Mouse (Mus musculus) urinary bladder, adult 2 months (tissue): ENCODE results near the gene Naalad2. TPM values are rescaled to one million over a fixed set of nuclear protein-coding genes. Genes with fewer than 3 reads are reported as not detected.
A peak's percentile ranks its signal among the peaks of the same experiment; 100 is the strongest.
"Not testable (repeated sequence)": the region's sequence is repeated elsewhere in the genome, so short reads cannot be mapped to it uniquely, and the experiment has no call there.

Experiments used
- DNase-seq: peaks from one replicate; pipeline ENCODE4 v3.0.0; 2022; ENCODE audit warnings: low spot score
- polyA plus RNA-seq: library from polyadenylated mRNA; depleted of rRNA; stranded (reverse); fragments of >200 nt; gene quantifications from 2 replicates; pipeline ENCODE4 v1.2.3, GENCODE M21; 2012; rRNA removed

Naalad2 gene
- polyA plus RNA-seq, result 12.8 and 13.7 TPM in 2 replicates

DNA sequence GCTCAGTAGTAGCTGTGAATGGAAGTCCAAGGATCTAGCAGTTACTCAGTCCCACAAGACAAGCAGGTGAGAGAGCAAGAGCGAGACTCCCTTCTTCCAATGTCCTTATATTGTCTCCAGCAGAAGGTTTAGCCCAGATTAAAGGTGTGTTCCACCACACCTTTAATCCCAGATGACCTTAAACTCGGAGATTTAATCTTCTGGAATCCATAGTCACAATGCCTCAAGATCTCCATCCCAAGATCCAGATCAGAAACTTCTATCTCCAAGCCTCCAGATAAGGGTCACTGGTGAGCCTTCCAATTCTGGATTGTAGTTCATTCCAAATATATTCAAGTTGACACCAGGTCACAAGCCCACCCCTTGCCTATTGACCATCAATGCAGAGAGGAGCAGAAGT, at the start of gene Naalad2:
TSS of gene Naalad2 (minus strand) at position 101 of the 400 bp plus-strand sequence.
- DNase-seq, result not testable (repeated sequence)

DNA sequence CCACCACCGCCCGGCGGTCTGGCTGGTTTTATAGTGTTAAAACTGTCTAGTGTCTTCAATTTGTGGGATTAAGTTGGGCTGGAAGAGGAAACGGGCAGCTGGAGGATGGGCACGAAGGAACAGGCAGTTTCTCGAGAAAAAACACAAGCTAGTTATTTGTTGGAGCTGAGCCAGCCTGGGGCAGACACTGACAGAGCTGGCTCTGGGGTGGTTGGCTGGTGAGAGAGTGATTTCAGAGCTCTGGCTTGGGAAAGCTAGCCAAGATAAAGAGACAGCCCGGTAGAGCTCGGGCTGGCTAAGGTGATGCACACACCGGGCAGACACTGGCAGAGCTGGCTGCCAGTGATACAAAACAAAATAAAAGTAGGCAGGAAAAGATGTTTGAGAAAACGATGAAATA, 28.9 kb upstream of the Naalad2 start:
- DNase-seq, result no peak

DNA sequence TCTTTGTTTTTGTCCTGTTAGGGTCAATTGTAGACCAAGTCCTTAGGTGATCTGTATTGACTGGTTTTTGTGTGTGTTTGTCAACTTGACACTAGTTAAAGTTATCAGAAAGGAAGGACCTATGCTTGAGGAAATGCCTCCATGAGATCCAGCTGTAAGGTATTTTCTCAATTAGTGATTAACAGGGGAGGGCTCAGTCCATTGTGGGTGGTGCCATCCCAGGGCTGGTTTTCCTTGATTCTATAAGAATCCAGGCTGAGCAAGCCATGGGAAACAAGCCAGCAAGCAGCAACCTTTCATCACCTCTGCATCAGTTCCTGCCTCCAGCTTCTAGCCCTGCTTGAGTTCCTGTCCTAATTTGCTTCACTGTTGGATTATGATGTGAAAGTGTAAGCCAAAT, 27.6 kb upstream of the Naalad2 start, which contains the start of gene Mbd3l2:
TSS of gene Mbd3l2 (plus strand) at position 301 of the 400 bp plus-strand sequence.
- DNase-seq, result no peak

DNA sequence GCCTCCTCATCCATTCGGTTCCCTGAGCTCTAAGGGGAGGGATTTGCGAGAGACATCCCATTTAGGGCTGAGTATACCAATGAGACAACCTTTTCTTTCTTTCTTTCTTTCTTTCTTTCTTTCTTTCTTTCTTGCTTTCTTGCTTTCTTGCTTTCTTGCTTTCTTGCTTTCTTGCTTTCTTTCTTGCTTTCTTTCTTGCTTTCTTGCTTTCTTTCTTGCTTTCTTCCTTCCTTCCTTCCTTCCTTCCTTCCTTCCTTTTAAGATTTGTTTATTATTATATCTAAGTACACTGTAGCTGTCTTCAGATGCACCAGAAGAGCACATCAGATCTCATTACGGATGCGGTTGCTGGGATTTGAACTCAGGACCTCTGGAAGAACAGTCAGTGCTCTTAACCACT, 9.6 kb upstream of the Naalad2 start:
- DNase-seq, result not testable (repeated sequence)

DNA sequence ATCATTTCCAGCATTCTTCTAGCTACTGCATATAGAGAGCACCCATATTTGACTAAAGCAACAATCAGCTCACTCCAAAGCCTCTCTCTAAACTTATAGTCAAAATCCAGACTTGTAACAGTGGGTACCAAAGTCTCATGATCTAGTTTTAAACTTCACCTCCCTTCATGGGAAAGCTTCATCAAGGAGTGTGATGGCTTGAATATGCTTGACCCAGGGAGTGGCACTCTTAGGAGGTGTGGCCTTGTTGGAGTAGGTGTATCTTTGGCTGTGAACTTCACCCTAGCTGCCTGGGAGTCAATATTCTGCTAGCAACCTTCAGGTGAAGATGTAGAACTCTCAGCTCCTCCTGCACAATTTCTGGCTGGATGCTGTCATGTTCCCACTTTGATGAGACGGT, 1.3 kb upstream of the Naalad2 start, which contains the start of gene Ubtfl1:
TSS of gene Ubtfl1 (plus strand) at position 301 of the 400 bp plus-strand sequence.
- DNase-seq, result no peak

DNA sequence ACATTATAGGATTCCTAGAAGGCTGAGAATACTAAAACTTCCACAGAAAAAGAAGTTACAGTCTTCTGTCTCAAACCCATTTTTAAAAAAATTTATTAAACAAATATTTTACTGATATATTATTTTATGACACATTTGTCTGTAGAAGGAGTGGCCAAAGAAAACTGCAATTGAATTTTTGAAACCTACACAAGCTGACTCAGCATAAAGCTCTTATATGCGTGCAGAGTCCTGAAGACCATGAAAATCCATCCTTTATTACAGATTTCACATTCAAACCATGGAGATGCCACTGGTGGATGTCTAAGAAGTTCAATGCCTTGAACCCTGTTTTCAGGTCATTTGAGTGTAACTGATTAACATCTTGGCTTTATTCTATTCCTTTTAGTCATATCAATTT, 3.2 kb downstream of the Naalad2 start:
- no peak for DNase-seq

DNA sequence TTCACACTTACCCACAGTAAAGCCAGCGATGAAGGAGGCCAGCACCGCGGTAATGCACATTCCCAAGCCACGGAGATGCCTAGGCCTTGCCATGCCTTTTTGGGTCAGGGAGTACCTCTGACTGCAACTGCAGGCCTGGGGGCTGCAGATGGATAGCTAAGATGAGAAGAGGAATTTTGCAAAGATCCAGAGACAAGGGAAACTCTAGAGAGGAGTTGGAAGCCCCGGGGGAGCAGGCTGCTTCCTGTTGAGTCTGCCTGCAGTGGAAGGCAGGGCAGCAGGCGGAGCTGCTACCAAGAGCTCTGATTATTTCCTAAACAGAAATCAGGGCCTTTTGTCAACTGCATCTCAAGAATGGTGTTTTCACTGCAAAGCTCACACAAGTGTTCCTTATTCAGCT, 17.0 kb downstream of the Naalad2 start:
- no peak for DNase-seq

DNA sequence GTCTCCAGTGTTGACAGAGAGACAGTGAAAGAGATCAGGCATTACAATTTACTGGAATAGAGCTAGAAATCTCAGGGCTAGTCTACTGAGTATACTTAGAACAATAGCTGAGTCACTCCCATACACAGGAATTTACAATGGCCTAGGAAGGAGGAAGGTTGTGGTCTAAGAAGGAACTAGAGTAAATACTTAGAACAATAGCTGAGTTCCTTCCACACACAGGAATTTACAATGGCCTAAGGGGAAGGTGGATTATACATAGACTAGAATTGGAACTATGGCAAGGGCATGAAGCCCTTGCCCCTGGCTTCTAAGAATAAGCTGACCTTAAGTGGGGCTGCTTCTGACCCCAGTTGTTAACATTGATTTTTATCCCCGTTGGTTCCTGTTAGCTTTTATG, 29.8 kb downstream of the Naalad2 start:
- not testable (repeated sequence) for DNase-seq

DNA sequence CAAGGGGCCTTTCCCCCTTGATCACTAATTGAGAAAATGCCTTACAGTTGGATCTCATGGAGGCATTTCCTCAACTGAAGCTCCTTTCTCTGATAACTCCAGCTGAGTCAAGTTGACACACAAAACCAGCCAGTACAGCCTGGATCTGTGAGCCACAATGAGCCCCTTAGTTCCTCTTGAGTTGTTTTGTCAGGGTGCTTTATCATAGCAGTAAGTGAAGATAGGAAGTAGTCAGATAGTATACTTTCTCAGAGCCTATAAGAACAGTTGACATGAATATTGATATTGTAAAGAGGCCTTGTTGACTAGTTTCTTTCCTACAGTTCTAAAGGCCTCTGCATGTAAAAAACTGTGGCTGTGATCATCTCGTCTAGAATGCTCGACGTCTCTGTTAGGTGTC, 82.8 kb downstream of the Naalad2 start:
- no peak for DNase-seq

DNA sequence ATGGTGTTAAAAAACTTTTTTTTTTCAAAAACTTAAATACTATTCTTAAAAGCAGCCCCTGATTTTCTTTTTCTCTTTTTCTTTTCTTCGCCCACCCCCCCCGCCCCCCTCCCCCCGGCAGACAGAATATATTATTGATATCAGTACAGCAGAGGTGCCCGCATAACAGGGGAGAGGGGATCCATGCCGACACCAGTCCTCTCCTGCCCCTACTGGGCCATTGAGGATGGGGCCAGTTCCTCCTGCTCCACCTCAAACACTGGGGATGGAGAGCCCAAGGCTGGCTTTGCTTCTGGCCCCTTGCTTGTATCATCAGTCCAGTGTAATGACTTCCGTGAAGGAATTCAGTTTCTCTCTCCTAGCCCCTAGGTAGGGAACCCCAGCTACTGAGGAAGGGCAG, 104.5 kb downstream of the Naalad2 start:
- no peak for DNase-seq

DNA sequence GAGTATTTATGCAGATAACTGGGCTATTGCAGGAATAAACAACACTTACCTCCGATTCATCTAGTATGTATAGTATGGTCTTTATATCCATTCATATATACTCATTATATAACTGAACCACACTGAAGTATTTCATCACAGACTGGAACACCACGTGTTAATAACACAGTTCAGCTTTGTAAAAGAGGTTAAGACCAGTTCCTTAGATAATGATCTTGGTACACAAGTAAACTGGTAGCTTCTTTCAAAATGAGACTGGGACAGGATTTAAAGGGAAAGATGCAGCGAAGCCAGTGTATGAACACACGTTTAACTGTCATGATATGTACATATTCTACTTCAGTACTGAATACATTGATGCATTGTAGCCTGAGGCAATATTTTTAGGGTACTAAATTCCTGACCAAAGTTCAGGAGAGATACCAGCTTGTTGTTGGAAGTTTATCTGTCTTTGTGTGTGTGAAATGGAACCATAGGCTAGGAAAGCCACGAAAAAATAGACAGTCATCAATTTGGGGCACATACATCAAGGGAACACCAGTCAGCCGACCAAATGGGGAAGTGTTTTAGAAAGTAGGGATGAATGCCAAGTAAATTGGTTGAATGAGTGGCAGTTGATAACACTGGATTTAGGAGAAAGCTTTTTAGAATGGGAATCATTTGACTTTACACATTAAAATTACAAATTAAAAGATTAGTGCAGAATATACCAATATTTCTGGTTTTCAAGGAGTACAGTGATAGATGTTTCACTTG, 109.6 kb downstream of the Naalad2 start:
- DNase-seq, result no peak

DNA sequence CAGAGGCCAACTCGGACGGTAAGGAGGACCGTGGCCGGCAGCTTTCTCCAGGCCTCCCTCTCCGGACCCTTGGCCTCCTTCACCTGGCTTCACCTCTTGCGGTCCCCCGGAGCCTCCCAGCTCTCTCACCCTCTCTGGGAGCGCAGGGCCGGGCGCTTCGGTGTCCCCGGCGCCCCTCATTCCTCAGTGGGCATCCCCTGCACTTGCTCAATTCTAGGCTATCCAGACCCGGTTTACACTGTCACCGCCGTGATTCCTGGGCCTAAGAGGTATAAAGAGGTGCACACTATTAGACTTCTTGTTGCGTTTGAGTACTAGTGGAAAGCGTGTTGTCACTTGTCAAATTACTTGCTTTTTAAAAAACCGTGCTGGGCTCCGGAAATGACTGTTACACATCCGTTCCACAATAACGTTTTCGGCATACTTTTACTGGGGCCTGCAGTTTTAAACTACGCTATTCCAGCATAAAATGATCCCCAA, 110.3 kb downstream of the Naalad2 start:
- no peak for DNase-seq

DNA sequence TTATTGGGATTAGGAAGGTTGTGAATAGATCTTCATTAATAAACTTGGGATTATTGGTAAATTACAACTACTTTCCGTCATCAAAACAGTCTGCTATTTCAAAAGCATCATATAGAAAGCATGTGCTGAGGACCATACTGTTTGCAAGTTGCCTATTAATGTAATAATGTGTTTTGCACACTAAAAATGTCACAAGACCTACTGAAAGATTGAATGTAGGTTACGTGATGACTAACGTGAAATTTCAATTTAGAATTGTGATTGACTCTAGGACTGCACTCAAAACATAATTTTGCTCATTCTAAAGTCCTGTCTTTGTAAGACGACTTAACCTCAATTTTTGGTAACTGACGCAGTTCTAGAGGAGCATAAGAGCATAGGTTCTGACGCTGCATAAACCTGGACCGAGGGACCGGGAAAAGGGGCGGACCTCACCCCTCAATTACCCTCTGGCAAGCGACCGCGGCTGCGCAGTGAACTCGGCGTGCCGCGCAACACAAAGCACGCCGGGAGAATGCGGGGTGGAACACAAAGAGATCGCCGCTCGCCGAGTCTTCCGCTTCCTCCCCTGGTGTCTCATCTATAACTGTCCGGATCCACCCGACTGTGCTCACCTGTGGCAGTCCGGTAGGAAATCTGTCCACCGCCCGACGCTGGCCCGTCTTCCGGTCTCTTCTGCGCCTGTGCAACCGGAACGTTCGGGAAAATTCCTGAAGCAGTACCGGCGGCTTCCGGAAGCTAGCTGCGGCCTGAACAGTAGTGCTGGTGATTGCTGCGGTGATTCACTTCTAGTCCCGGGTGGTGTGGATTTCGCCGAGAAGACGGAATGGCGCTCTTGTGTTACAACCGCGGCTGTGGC, 111.0 kb downstream of the Naalad2 start, which contains the start of gene Chordc1:
TSS of gene Chordc1 (plus strand) at position 555 of the 859 bp plus-strand sequence.
- DNase-seq, result peak; percentile 90

DNA sequence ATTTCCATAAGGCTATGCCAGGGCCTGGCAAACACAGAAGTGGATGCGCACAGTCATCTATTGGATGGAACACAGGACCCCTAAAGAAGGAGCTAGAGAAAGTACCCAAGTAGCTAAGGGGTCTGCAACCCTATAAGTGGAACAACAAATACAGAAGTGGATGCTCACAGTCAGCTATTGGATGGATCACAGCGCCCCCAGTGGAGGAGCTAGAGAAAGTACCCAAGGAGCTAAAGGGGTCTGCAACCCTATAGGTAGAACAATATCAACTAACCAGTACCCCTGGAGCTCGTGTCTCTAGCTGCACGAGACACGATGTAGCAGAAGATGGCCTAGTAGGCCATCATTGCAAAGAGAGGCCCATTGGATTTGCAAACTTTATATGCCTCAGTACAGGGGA, 124.1 kb downstream of the Naalad2 start:
- not testable (repeated sequence) for DNase-seq

DNA sequence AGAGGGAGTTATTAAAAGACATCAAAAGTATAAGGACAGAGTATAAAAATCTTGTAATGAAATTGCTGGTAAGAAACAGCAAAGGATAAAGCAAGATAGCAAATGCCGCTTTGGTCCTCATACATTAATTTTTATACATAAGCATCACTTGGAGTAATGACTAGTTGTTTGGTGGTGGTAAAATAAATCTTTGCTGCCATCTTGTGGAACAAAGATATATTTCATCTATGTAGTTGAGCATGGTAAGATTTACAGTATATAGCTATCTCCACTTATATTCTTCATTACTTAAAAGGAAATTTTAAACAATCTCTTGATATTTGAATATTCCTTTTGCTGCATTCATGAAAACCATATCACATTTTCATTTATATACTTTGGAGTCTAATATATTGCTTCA, 125.3 kb downstream of the Naalad2 start:
- no peak for DNase-seq

DNA sequence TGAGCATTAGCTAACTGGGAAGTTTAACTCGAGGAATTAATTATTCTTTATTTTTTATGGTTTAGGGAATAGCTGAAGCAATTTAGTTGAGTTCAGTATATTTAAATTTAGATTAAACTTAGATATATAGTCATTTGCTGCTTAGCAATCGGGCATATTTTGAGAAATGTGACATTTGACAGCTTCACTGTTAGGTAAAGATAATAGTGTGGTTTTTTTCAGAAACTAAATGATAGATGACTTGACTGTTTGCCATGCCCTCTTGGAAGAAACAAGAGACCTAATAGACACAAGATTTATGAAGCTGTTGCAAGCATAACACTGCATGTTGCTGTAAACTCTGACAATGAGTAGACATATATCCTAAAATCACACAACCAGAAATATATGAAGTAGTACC, 126.0 kb downstream of the Naalad2 start:
- DNase-seq, result no peak

DNA sequence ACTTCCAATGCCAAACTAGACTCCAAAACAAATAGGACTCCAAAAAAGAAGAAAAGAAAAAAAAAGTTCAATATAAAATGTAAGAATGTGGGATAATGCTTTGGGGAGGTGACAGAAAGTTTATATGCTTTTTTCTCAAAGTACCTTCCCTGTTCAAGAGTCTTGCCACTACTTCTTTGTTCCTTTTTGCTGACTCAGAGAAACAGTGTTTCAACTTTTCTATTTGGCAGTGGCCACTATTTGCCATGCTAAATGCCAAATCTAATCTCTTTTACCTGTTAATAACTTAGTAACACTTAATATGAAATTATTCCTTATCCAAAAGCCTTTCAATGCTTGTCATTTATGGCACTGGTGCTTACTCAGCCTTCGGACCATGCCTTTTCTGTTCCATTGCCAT, 126.9 kb downstream of the Naalad2 start:
- no peak for DNase-seq

Other genes starting within 250 kb of the Naalad2 start
- gene Chordc1, start 110.9 kb downstream of the Naalad2 start, polyA plus RNA-seq, result 29.7 and 32.8 TPM in 2 replicates
- not detected in 2 replicates for gene Ubtfl1, start 1.4 kb upstream of the Naalad2 start, polyA plus RNA-seq
- not detected in 2 replicates for gene Mbd3l2, start 27.7 kb upstream of the Naalad2 start, polyA plus RNA-seq
- gene Zfp558, start 75.3 kb upstream of the Naalad2 start, polyA plus RNA-seq, result 1.2 and 1.5 TPM in 2 replicates
- gene Mbd3l1, start 75.4 kb upstream of the Naalad2 start, polyA plus RNA-seq, result not detected in 2 replicates